Mouse (Mus musculus) cerebellum, adult 2 months (tissue): ENCODE results near the gene Zfp219. TPM values are rescaled to one million over a fixed set of nuclear protein-coding genes. Genes with fewer than 3 reads are reported as not detected.
A peak's percentile ranks its signal among the peaks of the same experiment; 100 is the strongest.

Experiments used
- DNase-seq, 2 experiments: peaks; one replicate each; pipeline ENCODE4 v3.0.0; 2021
- H3K27ac ChIP-seq: fragments of 200-500 bp; 2 replicates; pipeline ENCODE4 v1.5.1; 2012; ENCODE audit warnings: low read length, control low read depth, inconsistent platforms; ENCODE audit not compliant: insufficient read depth
- H3K27me3 ChIP-seq: fragments of 200-500 bp; 2 replicates; pipeline ENCODE4 v1.6.1; 2012; ENCODE audit warnings: inconsistent platforms, mild to moderate bottlenecking, low read length, moderate library complexity; ENCODE audit not compliant: control insufficient read depth, insufficient read depth
- H3K4me1 ChIP-seq: fragments of 200-500 bp; 2 replicates; pipeline ENCODE4 v1.6.1; 2011; ENCODE audit warnings: low read length; ENCODE audit not compliant: control insufficient read depth, insufficient read depth
- H3K4me3 ChIP-seq: fragments of 200-500 bp; replicated peaks from 2 replicates; pipeline ENCODE3; 2011; ENCODE audit warnings: mild to moderate bottlenecking, low read depth, low read length, control low read depth; ENCODE audit not compliant: insufficient read depth
- CTCF ChIP-seq: fragments of 200-500 bp; IDR thresholded peaks from 2 replicates; pipeline ENCODE4 v1.5.1; 2011; ENCODE audit warnings: low read depth, mild to moderate bottlenecking, control low read depth, low read length, moderate library complexity, borderline replicate concordance; ENCODE audit not compliant: insufficient read depth
- POLR2A ChIP-seq: fragments of 200-500 bp; IDR thresholded peaks from 2 replicates; pipeline ENCODE4 v1.6.1; 2011; ENCODE audit warnings: low read length, control low read depth, borderline replicate concordance; ENCODE audit not compliant: insufficient read depth
- WGBS: fragments of 180-500 bp; shearing (Covaris S2); methylation state at CpG from one replicate; pipeline ENCODE4 v1.1.7; 2018; 5-methylcytosine and 5-hydroxymethylcytosine counted together
- polyA plus RNA-seq: library from polyadenylated mRNA; depleted of rRNA; stranded (reverse); fragments of >200 nt; gene quantifications from 2 replicates; pipeline ENCODE4 v1.2.3, GENCODE M21; 2012

Gene Zfp219
- polyA plus RNA-seq, 1 experiment, result 184 TPM

DNA sequence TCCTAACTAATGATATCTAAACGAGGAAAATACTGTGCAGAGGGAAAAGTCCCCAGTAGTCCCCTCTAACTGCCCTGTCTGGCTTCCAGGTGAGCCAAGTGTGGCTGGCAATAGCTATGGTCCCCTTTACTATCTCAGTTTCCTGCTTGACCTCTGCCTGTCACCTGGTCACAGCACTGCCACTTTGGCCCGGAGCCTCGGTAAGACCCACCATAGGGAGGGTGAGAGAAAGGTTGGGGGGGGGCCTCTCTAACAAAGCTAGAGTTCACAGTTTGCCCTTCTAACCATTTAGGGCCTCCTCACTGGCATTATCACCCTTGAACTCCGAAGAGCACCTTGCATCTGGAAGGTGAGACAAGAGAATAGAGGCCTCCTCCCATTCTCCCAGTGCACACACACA is 2.9 kb downstream of the Zfp219 start:
- H3K4me1 ChIP-seq, result peaks cover 30% of the 10 kb centered on the region
- 85% methylated on average over 4 of the region's 4 CpGs for whole genome bisulfite sequencing
- no peak for DNase-seq

DNA sequence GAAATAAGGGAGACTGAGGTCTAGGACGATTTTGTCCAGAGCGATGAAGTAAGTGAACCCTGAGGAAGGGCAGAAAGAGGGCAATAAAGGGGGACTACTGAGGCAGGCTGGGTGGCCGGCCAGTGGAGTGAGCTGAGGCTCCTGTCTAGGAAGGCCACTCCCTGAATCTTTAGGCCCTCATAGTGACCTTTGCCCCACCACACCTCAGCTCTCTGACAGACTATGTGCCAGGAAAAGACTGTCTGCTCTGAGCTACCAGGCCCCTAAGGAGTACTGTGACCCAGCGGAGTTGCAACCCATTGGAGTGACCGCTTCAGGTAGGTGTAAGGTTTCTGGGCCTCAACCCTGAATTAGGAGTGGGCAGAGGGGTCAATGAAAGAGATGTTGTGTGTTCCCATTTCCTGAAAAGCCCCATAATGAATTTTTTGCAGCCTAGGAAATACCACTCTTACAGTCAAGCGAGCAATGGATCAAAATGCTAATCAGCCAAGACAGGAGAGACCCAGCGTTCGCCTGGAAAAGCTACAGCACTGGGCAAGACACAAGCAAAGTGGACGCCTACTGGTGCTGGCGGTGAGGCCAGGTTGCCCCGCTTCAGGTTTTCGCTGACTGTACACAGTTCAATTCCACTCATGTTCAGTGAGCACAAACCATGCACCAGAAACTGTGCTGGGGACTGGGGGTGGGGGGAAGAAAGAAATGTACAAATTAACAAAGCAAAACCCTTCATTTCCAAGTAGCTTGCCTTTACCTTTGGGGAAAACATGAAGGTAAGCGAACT is 3.7 kb downstream of the Zfp219 start:
- WGBS, result 42% methylated on average over 13 of the region's 13 CpGs
- no peak for TF ChIP-seq POLR2A
- Histone ChIP-seq H3K4me1 (peaks cover 29% of the 10 kb centered on the region), H3K27me3 (no peaks in the 10 kb centered on the region), H3K4me3 (no peak overlapping the region), H3K27ac (peak overlapping the region; percentile 98)
- peak; percentile 28 to 29 for DNase-seq

More for the DNA sequence above, 2.9 kb downstream of the Zfp219 start:
- Histone ChIP-seq H3K27me3 (no peaks in the 10 kb centered on the region), H3K27ac (peak overlapping the region; percentile 47), H3K4me3 (no peak overlapping the region)
- TF ChIP-seq CTCF (no peak), POLR2A (no peak)

GRCm38 (mm10) chr14:52015445-52016100 is 5.0 kb downstream of the Zfp219 start, which contains the start of gene Tmem253:
Tmem253 (plus strand) TSS chr14:52015658.
- Histone ChIP-seq H3K4me3 (peak within 1 kb of the TSS; percentile 93), H3K4me1 (peaks cover 34% of the 10 kb centered on the region), H3K27me3 (no peaks in the 10 kb centered on the region), H3K27ac (peak within 1 kb of the TSS; percentile 98)
- TF ChIP-seq CTCF, result no peak
- TF ChIP-seq POLR2A, result peak; percentile 24; the same call in 1 of the 2 replicates
- peak; percentile 43 to 50 for DNase-seq
- WGBS, result 5% methylated on average over 6 of the region's 6 CpGs

- peak; percentile 70 to 73 for DNase-seq
- Histone ChIP-seq H3K4me3 (peak overlapping the region; percentile 93), H3K27me3 (no peaks in the 10 kb centered on the region), H3K4me1 (peaks cover 36% of the 10 kb centered on the region), H3K27ac (peak overlapping the region; percentile 98)
- TF ChIP-seq POLR2A (peak; percentile 62; the same call in 1 of the 2 replicates), CTCF (no peak)
- under 1% methylated on average over 15 of the region's 28 CpGs for WGBS
Measured at GRCm38 (mm10) chr14:52014761-52015311, 5.7 kb downstream of the Zfp219 start.

GRCm38 (mm10) chr14:52014271-52014760 is 6.2 kb downstream of the Zfp219 start:
- TF ChIP-seq POLR2A (no peak), CTCF (no peak)
- peak overlapping the region; percentile 93 for H3K4me3 ChIP-seq
- no peaks in the 10 kb centered on the region for H3K27me3 ChIP-seq
- 2% methylated on average over 27 of the region's 80 CpGs for WGBS
- no peak for DNase-seq
- H3K4me1 ChIP-seq, result peaks cover 38% of the 10 kb centered on the region
- no peak overlapping the region for H3K27ac ChIP-seq

- DNase-seq, result peak; percentile 73 to 76
- peaks cover 42% of the 10 kb centered on the region for H3K4me1 ChIP-seq
- no peak for TF ChIP-seq CTCF
- peak; percentile 25; the same call in 1 of the 2 replicates for TF ChIP-seq POLR2A
Measured at GRCm38 (mm10) chr14:52013771-52014219, 6.7 kb downstream of the Zfp219 start.

DNA sequence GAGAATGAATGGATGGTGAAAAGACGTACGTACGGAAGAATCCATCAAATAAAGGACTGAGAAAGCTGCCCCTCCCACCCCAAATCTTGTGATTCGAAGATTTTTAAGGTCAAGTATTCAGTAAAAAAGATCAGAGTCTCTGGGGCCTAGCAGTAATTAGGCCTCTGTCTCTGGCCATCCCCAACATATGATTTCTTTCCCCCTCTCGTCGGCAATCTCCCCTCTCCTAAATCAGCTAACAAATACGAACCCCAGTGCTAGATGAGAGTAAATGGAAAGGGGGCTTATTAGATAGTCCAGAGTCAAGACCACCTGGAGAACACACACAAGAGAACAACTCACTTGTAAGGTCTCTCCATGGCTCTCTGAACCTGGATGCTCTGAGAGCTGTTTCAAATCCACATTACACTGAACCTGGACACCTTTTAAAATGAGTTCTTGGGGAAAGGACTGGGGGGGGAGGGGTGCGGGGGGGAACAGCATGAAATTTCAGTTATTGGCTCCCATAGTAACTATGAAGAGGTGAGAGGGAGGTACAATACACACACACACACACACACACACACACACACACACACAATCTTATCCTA is 7.4 kb downstream of the Zfp219 start:
- DNase-seq, result no peak
- TF ChIP-seq CTCF (no peak), POLR2A (no peak)
- H3K4me3 ChIP-seq, result no peak overlapping the region
- WGBS, result 10% methylated on average over 8 of the region's 8 CpGs
- H3K27me3 ChIP-seq, result no peaks in the 10 kb centered on the region
- H3K27ac ChIP-seq, result peak overlapping the region; percentile 96; the same call in 1 of the 2 replicates
- H3K4me1 ChIP-seq, result peaks cover 45% of the 10 kb centered on the region

More at GRCm38 (mm10) chr14:52013771-52014219, 6.7 kb downstream of the Zfp219 start:
- H3K4me3 ChIP-seq, result peak overlapping the region; percentile 70
- WGBS, result under 1% methylated on average over 20 of the region's 24 CpGs
- peak overlapping the region; percentile 96 for H3K27ac ChIP-seq
- H3K27me3 ChIP-seq, result no peaks in the 10 kb centered on the region
